Mouse (Mus musculus): ENCODE measurements at regions not wholly inside any gene's neighbourhood (a gene's known extent, or its start where the extent isn't known, plus 50 kb on each side); places are given as distances from the start of the nearest gene placed in this dataset.

DNA sequence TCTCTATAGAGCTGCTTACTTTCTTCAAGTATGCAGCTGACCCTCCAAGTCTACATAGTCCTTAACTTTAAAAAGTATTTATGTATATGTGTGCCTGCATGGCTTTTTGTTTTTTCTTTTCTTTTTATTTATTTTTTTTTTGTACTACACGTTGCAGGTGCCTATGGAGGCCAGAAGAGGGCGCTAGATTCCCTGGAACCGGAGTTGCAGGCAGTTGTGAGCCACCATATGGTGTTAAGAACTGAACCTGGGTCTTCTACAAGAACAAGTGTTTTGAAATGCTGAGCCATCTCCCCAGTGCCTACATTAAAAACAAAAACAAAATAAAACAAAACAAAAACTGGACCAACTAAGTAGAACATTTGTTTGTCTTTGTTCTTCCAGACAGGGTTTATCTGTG, 325.9 kb upstream of the Dio3 start:
- DNase-seq: no peak

DNA sequence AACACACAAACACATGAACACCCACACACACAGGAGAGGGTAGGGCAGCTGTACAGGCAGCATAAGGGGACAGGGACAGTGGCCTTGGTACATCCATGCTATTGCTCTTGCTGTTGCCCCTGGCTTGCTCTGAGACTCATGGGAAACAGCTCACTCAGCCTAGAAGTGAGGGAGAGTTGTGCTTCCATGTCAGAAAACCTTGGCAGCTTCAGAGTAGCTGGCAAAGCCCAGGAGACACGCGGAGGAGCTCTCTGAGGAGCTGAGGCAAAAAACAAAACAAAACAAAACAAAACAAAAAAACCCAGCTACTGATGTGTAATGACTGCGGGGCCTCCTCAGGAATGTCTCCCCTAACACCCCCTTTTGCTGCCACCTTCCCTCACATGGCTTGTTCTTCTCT, 321.6 kb upstream of the Dio3 start:
- no peak for DNase-seq

DNA sequence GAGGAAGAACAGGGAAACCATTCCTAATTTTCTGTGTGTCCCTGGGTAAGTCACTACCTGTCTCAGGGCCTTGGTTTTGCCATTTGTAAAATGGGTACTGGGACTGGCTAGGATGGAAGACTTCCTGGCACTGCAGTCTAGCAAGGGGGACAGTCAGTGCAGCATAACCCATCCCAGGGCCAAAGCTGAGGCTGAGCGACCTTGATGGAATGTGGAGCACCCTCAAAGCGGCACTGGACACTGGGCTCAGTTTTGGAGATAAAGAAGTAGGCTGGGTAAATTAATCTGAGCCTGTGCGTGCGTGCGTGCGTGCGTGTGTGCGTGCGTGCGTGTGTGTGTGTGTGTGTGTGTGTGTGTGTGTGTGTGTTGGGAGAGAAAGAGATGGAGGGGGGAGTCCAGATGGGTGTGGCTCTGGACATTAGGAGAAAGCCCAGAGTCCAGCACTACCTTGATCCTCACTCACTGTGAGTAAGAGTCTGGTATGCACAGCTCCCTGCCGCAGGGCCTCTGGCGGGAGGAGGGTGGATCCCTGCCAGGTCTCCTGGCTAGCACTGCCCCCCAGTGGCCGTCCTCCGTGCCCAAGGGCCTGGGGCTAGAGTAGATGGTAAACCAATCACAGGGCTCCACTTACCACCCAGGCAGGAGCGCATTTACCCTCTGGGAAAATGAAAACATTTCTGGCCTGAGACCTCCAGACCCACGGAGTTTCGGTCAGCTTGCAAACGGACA, 320.3 kb upstream of the Dio3 start:
- peak; percentile 92 to 95 for DNase-seq

DNA sequence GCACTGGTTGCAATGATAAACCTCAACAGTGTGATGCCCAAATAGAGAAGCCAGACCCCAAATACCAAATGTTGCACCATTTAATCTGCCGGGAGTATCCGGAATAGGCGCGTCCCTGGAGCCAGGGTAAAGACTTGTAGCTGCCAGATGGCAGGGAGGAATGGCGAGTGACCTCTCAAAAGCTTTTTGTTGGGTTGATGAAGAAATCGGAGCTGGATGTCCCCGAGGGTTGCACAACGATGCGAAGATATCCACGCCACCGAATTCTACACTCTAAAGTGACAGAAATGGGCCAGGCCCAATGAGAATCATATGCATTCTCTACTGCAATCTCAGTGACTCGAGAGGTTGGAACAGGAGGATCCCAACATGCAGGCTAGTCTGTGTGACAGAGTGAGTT, 312.1 kb upstream of the Dio3 start:
- peak in 1 of 2 experiments; percentile 20 for DNase-seq

DNA sequence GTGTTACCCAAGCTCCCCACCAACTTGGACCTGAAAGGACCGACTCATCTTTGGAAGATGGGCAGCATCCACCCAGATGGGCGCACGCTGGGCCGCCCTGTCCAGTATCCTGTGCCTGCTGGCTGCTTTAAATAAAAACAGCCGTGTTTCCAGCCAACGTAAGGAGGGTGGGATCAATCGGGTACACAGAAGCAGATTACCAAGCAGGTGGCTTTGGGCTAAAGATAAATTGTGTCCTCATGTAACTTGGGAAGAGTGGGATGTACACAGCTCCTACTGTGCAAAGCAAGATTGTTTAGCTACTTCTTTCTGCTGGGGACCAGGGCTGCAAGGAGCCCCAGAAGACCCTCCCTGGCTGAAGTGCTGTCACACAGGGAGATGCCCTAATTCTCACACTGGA, 310.6 kb upstream of the Dio3 start:
- no peak for DNase-seq

DNA sequence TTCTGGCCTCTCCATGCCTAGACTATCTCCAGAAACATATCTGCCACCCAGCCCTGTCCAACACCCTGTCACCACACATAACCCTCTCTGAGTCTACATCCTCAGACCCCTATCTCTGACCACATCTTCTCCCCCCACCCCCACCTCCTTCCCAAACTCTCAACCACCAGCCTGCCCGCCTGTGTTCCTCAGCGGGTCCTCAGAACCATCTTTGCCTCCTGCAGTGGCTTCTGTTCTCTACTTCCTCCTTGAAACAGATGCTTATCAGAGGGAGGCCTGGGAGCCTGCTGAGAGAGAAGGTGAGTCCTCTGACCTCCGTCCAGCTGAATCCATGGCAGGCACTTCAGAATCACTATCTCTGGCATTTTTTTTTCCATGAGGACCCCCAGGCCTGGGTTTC, 307.4 kb upstream of the Dio3 start:
- no peak for DNase-seq

DNA sequence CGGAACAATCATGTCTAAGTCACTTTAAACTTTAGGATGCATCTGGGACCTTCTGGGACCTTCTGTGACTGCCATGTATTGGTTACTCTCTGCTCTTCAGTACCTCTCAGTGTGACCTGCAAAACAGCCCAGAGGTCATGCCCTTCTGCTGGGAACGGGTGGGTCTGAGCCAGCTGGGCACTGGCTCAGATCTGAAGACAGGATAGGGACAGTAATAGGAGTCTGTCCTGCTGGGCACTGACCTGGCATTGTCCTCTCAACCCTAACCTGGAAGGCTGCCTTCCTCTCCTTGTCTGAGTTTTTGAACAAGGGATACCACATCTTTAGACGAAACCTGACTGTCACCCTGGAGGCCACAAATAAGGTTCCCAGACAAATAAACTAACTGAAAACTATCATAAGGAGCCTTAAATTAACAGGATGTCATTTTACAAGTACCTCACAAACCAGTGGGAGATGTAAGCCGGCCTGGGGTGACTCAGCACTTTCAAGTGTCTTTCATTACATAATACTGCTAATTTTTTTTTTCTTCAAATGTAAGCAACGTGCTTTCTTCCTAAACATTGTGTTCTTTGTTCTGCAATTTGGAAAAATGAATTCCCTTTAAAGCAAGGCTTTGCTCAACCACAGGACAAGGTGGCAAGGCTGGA, 306.4 kb upstream of the Dio3 start:
- peak in 1 of 2 experiments; percentile 49 for DNase-seq

DNA sequence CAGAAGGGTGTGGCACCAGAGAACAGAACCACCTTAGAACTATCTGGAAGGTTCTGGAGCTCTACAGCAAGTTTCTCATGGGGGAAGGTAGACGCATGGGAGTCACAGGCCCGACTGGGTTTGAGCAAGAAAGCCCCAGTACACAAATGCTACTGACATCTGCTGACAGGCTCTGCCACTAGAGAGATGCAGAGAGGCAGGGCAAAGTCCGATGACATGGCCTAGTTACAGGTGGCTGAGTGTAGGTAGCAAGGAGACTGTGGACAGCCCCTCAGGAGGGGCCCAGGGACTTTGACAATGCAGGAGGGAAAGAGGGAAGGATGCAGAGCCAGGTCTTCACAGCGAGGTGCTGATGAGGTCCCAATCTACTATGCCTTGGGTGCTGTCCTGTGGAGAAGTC, 305.3 kb upstream of the Dio3 start:
- DNase-seq: no peak

DNA sequence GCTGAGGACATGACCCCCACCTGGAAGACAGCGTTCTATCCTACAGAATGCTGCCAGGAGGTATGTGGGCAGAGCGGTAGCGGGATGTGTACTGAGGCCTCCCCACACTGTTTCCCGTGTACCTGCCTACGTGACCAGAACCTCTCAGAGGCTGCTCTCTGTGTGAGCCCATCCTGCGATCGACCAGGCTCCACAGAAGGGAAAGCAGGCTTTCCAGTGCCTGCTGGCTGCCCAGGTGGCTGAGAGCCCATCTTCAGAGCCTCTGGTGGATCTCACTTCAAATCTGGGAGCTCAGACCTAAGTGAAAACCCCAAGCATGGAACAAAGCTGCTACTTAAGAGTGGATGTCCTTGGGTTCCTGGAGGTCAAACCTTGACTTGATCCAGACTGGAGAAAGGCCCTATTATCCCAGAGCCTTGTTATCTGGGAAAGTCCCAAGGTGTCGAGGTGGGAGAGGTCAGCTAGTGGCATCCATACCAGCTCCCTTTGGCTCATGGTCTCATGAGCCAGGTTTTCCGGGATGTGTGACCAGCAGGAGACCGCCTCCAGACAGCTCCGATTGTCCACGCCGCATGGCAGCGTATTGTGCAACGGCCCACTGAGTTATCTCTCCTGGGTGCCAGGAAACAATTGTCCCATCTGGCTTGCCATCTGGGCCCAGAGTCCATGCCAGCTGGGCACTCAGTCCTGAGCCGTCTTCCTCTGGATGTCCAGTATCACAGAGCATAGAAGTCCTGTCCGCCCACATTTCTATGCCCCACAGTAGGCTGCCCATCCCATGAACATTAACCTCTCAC, 303.5 kb upstream of the Dio3 start:
- no peak for DNase-seq

DNA sequence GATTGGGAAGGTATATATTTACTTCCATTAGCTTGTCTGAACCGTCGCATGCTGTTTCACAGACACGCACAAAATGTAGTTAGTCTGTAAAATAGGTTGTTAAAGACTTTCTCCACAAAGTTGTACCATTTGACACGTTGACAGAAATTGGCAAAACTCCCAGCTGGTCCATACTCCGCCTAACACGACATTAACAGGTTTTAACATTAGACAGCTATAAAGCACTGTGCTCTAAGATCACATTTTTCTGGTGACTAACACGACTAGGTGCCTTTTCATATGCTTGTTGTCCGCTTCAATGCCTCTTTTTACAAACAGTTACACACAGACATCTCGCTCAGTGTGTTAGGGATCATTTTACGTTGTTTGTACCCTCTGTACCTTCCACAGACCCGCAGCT, 294.2 kb upstream of the Dio3 start:
- DNase-seq: no peak

DNA sequence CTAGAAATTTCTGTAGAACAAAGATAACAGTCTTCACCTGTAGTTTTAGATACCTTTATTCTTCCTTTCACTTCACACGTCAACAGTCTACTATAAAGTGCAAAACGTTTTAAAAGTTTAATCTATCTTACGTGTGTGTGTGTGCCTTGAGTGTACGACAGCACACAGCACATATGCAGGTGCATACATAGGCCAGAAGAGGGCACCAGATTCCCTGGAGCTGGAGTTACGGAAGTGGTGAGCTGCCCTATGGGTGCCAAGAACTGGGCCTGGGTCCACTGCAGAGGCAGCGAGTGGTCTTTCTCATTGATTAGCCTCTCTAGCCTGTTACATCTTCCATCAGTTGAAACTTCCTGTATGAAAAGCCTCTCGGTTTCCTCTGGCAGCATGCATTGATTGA, 285.5 kb upstream of the Dio3 start:
- no peak for DNase-seq

DNA sequence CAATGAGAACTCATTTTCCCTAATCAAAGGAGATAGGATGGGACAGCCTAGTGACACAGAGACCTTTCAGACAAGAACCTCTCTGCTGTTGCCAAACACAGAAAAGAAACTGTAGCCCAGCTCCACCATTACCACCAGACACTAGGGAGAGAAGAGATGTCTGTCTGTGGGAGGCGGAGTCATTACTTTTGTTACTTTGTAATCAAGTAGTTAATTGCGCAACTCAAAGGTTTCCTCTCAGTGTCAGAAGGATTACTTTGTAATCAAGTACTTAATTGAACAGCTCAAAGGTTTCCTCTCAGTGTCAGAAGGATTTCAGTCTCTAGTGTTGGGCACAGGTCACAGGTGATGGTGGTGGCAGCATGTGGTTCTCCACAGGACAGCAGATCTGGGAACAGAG, 276.2 kb upstream of the Dio3 start:
- no peak for DNase-seq

DNA sequence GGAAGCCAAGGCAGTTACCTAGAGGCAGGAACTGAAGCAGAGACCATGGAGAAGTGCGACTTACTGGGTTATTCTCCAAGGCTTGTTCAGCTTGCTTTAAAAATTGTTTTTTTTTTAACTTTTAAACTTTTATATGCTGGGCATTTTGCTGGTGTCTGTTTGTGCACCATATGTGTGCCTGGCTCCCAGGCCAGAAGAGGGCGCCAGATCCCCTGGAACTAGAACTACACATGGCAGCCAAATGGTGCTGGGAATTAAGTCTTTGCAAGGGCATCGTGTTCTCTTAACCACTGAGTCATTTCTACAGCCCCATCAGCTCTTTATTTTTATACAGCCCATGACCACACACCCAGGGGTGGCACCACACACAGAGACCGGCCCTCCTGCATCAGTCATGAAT, 269.7 kb upstream of the Dio3 start:
- peak; percentile 22 to 37 for DNase-seq

DNA sequence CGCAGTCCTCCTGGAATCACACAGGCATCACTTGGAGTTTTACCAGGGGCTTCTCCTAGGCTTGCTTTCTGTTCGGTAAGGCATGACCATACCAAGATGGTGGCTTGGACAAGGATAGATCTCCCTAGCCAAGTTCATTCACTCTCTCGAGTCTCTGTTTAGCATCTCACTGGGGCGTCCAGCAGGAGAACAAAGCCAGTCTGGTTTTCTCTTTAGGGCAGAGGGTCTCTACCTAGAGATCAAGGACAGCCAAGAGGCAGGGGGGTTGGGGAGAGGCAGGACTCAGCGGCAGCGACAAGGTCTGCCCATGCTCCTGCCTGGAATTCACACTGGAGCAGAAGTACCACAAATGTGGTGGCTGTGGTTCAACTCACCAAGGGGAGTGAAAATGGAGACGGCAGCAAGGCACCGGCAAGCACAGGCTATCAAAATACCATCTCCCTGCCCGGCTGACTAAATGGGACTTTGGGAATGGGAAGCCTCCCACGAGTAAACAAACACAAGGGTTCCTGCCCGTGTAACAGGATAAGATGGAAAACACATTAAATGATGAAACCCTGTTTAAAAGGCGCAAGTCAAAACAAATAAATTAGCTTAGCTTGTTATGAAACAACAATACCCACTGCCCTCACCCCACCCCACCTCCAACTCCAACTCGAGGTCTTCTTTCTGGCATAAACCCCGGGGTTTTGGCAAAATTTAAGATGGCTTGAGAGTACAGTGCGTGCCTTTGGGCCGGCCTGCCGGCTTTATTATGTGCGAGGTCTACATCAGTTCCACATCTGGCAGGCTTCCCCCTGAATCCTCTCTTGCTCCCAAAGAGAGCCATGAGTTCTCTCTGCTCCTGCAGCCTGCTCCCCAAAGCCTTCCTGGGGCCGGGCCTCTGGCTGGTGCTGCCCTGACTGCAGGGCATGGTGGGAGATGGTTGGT, 258.1 kb upstream of the Dio3 start:
- no peak for DNase-seq

DNA sequence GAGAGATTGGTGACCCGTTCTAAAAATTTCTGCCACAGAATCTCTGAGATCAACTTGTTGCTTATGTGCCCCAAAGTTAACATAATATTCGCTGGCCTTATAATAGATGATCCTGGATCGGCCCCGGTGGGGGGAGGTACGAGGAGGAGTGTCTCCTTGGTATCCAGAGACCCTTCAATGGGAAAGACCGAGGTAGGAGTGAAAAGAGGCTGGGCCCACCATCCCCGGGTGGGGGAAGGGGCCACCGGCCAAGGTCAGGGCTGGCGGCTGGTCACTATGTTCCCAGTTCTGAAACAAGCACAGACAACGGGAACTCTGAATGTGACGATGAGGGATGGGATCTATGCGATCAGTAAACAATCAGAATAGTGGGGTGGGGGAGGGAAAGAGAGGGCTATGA, 257.2 kb upstream of the Dio3 start:
- DNase-seq: no peak

DNA sequence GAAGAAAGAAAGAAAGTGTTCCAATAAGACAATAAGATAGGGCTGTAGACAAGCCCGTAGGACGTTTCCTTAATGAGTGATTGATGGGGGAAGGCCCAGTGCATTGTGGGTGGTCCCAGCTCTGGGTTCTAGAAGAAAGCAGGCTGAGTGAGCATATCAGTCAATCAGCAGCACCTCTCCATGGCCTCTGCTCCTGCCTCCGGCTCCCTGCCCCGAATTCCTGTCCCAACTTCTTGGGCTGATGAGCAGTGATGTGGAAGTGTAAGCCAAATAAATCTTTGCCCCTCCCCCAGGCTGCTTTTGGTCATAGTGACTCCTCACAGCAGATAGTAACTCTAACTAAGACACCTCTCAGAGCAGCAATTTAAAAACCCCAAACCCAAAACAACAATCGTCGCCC, 256.2 kb upstream of the Dio3 start:
- DNase-seq: no peak

DNA sequence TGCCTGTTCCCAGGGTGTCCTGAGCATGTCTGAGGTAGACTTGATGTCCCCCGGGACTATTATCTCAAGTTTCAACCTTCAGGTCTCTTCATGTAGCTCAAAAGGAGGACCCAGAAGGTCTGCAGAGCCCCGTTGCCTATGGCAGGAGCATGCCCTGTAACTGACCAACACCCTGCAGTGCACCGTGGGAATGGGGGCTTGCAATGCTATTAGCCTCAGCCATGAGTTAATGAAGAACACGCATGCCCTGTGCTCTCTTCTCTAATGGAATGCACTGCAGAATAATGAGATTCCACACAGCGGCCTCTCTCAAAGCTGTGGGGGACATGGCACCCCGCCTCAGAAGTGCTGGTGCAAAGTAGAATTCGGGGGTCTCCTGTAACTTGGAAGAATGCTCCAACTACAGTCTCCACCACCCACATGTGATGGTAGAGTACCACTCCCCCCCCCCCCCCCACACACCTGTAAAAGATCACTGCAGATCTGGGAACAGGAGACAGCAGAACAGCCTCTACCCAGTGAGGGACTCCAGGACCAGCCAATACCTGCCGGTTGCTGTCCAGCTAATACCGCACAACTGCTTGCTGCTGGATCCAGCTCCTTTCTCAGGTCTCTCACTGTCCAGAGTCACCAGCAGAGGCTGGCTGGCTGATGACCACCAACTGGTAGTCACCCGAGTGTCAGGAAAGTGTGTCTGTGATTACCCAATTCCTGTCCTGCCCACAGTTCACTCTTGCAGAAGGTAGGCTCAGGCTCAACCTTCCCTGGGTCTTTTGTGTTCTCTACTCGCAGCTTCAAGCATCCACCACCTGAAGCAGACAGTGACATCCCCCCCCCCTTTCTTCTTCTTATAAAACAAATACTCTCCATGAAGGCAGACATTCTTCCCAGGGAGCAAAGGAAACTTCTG, 255.4 kb upstream of the Dio3 start:
- no peak for DNase-seq

DNA sequence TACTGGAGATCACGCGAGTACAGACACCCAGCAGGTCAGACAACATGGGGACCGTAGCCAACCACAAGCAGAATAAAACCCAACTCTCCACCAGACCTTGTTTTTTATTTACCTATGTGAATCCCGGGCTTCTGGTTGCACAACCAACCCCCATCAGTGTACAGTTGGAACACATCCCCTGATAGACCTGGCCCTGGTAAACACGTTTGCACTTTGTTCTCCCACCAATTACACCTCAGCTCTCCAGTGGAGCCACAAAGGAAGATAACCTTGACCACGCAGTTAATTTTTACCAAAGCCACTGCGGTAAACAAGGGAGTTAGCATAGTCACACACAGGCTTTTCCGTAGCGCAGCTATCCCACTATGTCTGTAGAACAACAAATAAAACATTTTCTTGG, 254.6 kb upstream of the Dio3 start:
- DNase-seq: no peak

DNA sequence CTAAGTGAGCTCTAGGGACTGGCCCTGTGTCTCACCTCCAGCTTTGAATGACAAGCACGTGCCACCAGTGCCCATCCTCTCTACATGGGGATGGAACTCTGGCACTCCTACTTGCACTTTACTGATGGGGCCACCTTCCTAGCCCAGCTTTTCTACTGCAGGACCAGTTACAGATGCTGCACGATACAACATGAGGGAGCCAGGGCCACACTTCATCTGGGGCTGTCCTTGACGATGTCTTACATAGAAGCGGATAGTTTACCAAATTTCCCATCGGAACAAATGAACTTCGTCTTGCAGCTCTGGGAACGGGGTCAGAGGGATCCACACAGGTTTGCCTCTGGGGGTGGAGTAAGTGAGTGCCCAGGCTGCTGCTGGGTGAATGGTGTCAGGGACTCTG, 253.7 kb upstream of the Dio3 start:
- DNase-seq: no peak

DNA sequence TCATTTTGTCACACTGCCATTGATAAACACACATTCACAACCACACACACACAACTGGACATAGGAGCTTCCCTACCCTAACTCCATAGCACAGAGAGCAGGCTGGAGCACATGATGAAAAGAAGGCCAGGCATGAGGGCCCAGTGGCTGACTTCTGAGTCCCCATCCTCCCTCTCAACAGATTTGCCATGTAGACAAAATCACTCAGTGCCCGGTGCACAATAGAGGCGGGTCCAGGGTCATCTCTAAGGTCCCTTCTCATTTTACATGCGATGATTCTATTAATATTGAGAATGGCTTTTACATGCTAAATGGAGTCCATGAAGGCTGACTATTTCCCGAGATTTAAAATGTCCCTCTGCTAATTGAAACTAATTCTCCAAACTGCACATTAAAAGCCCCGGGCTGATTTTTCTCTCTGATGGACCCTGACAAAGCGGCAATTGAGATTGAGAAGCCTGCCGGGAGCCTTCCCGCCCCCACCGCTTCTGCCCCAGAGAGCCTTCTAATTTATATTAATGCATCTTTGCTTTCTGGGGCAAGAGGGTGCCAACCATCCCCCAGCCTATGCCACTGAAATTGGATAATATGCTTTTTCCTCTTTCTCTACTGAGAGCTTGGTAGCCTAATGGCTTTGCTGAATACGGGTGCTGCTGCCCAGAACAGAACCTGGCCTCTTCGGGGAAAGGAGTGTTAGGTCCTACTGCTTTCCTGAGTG, 252.7 kb upstream of the Dio3 start:
- DNase-seq: no peak

DNA sequence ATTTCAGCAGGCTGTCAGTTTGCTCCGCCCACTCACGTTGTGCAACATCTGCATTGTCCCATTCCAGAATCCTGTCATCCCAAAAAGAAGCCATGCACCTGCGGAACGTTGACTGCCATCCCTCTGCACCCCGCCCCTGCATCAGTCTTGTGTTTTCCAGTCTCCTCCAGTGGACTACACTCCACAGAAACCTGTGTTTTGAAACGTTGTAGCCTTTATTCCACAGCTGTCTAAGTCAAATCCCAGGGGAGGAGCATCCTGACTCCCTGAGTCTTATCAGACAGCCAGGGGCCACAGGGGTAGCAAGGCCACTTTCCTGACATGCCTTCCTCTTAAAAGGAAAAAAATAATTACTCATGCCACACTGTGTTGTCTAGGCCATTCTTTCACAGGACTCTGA, 251.5 kb upstream of the Dio3 start:
- DNase-seq: no peak
